Mouse (Mus musculus): Measurements from ENCODE around the gene Cfap157.

DNA sequence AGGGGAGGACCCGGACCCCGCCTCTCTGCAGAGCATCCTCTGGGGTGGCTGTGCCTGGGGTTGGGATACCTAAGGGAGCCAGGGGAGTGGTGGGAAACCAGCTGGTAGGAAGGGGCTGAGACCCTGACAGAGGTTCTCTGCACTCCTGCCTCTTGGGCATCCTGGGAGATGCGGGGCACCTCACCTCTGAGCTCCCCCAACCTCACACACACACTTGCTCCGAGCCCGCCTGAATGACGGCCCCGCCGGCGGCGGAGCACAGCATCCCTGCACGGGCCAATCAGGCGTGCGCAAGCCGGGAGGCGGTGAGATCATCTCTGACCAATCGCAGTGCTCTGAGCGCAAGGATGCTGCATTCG, 42.1 kb downstream of the Cfap157 start:
- TF ChIP-seq USF1 (IDR thresholded peaks at IDR 0.05; ENCODE audit: low read depth) (no peak), CTCF (IDR thresholded peaks at IDR 0.05; ENCODE audit: control insufficient read depth, insufficient read depth, insufficient read length) (no peak), MAX (IDR thresholded peaks at IDR 0.05) (no peak), CEBPB (IDR thresholded peaks at IDR 0.05; ENCODE audit: low read depth) (no peak), MYOG (IDR thresholded peaks at IDR 0.05; ENCODE audit: control insufficient read depth, extremely low read depth, insufficient read length) (no peak)

Measured in C2C12 (cell line).